Mouse (Mus musculus) stomach, embryonic 14.5 days (tissue): ENCODE data around the gene Mgmt. TPM values are rescaled to one million over a fixed set of nuclear protein-coding genes. Genes with fewer than 3 reads are reported as not detected.

Source experiments
- ATAC-seq: fragments of 200-750 bp; cut with Nextera tagmentation; 2 replicates; pipeline ENCODE4 v1.8.0; 2017; ENCODE audit warnings: low read depth, moderate TSS enrichment; ENCODE audit not compliant: insufficient number of reproducible peaks, insufficient read depth, low FRiP score
- H3K27ac ChIP-seq: fragments of 300-500 bp; sonication (generic); 2 replicates; pipeline ENCODE4 v1.5.1; 2014; ENCODE audit warnings: mild to moderate bottlenecking, low read length, moderate library complexity, mixed read lengths
- H3K27me3 ChIP-seq: fragments of 300-500 bp; sonication (generic); 2 replicates; pipeline ENCODE4 v1.6.1; 2014; ENCODE audit warnings: low read length, control low read depth, mixed read lengths; ENCODE audit not compliant: control insufficient read depth, insufficient read depth
- H3K36me3 ChIP-seq: fragments of 300-500 bp; sonication (generic); 2 replicates; pipeline ENCODE4 v1.6.1; 2014; ENCODE audit warnings: mild to moderate bottlenecking, control low read depth, low read length, moderate library complexity, mixed read lengths; ENCODE audit not compliant: control insufficient read depth, insufficient read depth
- H3K4me1 ChIP-seq: fragments of 300-500 bp; sonication (generic); 2 replicates; pipeline ENCODE4 v1.6.1; 2014; ENCODE audit warnings: low read length, control low read depth, mixed read lengths; ENCODE audit not compliant: control insufficient read depth, insufficient read depth
- H3K4me2 ChIP-seq: fragments of 300-500 bp; sonication (generic); replicated peaks from 2 replicates; pipeline ENCODE4 v1.6.1; 2014; ENCODE audit warnings: low read depth, low read length, control low read depth
- H3K4me3 ChIP-seq: fragments of 300-500 bp; sonication (generic); 2 replicates; pipeline ENCODE4 v1.5.1; 2014; ENCODE audit warnings: low read depth, low read length, control low read depth
- H3K9ac ChIP-seq: fragments of 300-500 bp; sonication (generic); replicated peaks from 2 replicates; pipeline ENCODE4 v1.6.1; 2014; ENCODE audit warnings: low read depth, mild to moderate bottlenecking, control low read depth, low read length, moderate library complexity, mixed read lengths
- H3K9me3 ChIP-seq: fragments of 300-500 bp; sonication (generic); 2 replicates; pipeline ENCODE4 v1.6.1; 2016; ENCODE audit warnings: low read depth, low read length, control low read depth; ENCODE audit not compliant: control insufficient read depth
- WGBS: fragments of 180-500 bp; shearing (Covaris S2); extraction: QIAGEN DNeasy Blood & Tissue Kit; methylation state at CpG from one replicate; pipeline ENCODE4 v1.1.7; 2014; 5-methylcytosine and 5-hydroxymethylcytosine counted together
- polyA plus RNA-seq: library from polyadenylated mRNA; unstranded; fragments of >200 nt; fragmentation: Nextera tagmentation; extraction: Ambion mirVana; gene quantifications from 2 replicates; pipeline ENCODE4 v1.2.1, GENCODE M21; 2014

Mgmt gene
- polyA plus RNA-seq, 1 experiment from 2014 or later: 10.5 TPM

GRCm38 (mm10) chr7:137010451-137010850 is 116.0 kb downstream of the Mgmt start:
- ATAC-seq: no peak
- H3K36me3 ChIP-seq: no peaks in the 10 kb centered on the region
- H3K27ac ChIP-seq: no peak overlapping the region
- H3K27me3 ChIP-seq: no peaks in the 10 kb centered on the region
- 69% methylated on average over 2 of the region's 2 CpGs for WGBS
- H3K9me3 ChIP-seq: no peaks in the 10 kb centered on the region
- no peak overlapping the region for H3K9ac ChIP-seq
- H3K4me1 ChIP-seq: peaks cover 6% of the 10 kb centered on the region; the same call in 1 of the 2 replicates
- no peak overlapping the region for H3K4me3 ChIP-seq
- H3K4me2 ChIP-seq: no peak overlapping the region

GRCm38 (mm10) chr7:137012687-137013086 is 118.3 kb downstream of the Mgmt start:
- Histone ChIP-seq H3K9me3 (no peaks in the 10 kb centered on the region), H3K4me1 (peaks cover 6% of the 10 kb centered on the region; the same call in 1 of the 2 replicates), H3K9ac (no peak overlapping the region), H3K27ac (no peak overlapping the region), H3K4me3 (no peak overlapping the region), H3K4me2 (no peak overlapping the region), H3K36me3 (no peaks in the 10 kb centered on the region), H3K27me3 (no peaks in the 10 kb centered on the region)
- ATAC-seq: no peak
- 58% methylated on average over 8 of the region's 8 CpGs for WGBS

GRCm38 (mm10) chr7:137013433-137013832 is 119.0 kb downstream of the Mgmt start:
- H3K27me3 ChIP-seq: no peaks in the 10 kb centered on the region
- ATAC-seq: no peak
- WGBS: 54% methylated on average over 3 of the region's 3 CpGs
- H3K4me3 ChIP-seq: no peak overlapping the region
- H3K4me2 ChIP-seq: no peak overlapping the region
- no peaks in the 10 kb centered on the region for H3K9me3 ChIP-seq
- H3K36me3 ChIP-seq: no peaks in the 10 kb centered on the region
- H3K4me1 ChIP-seq: peaks cover 6% of the 10 kb centered on the region; the same call in 1 of the 2 replicates
- no peak overlapping the region for H3K9ac ChIP-seq
- H3K27ac ChIP-seq: no peak overlapping the region

GRCm38 (mm10) chr7:137018614-137019013 is 124.2 kb downstream of the Mgmt start:
- H3K4me2 ChIP-seq: no peak overlapping the region
- ATAC-seq: no peak
- H3K4me3 ChIP-seq: no peak overlapping the region
- 79% methylated on average over 5 of the region's 5 CpGs for WGBS
- H3K9ac ChIP-seq: no peak overlapping the region
- H3K27ac ChIP-seq: no peak overlapping the region
- no peaks in the 10 kb centered on the region for H3K9me3 ChIP-seq
- H3K36me3 ChIP-seq: no peaks in the 10 kb centered on the region
- no peaks in the 10 kb centered on the region for H3K4me1 ChIP-seq
- H3K27me3 ChIP-seq: no peaks in the 10 kb centered on the region

GRCm38 (mm10) chr7:137020195-137020594 is 125.8 kb downstream of the Mgmt start:
- Histone ChIP-seq H3K36me3 (no peaks in the 10 kb centered on the region), H3K4me2 (no peak overlapping the region), H3K9ac (no peak overlapping the region), H3K4me3 (no peak overlapping the region), H3K9me3 (no peaks in the 10 kb centered on the region), H3K27me3 (no peaks in the 10 kb centered on the region), H3K4me1 (no peaks in the 10 kb centered on the region), H3K27ac (no peak overlapping the region)
- ATAC-seq: no peak
- WGBS: 73% methylated on average over 6 of the region's 6 CpGs

- Histone ChIP-seq H3K27me3 (no peaks in the 10 kb centered on the region), H3K4me3 (no peak overlapping the region), H3K4me2 (no peak overlapping the region), H3K27ac (no peak overlapping the region), H3K9ac (no peak overlapping the region), H3K36me3 (no peaks in the 10 kb centered on the region), H3K9me3 (peaks cover 5% of the 10 kb centered on the region; the same call in 1 of the 2 replicates), H3K4me1 (no peaks in the 10 kb centered on the region)
- no peak for ATAC-seq
- WGBS: 92% methylated on average over 4 of the region's 4 CpGs
Observed at GRCm38 (mm10) chr7:137030789-137031188, 136.4 kb downstream of the Mgmt start.

GRCm38 (mm10) chr7:137033177-137033576 is 138.8 kb downstream of the Mgmt start:
- H3K27me3 ChIP-seq: no peaks in the 10 kb centered on the region
- no peaks in the 10 kb centered on the region for H3K36me3 ChIP-seq
- no peak overlapping the region for H3K4me2 ChIP-seq
- H3K27ac ChIP-seq: no peak overlapping the region
- H3K9ac ChIP-seq: no peak overlapping the region
- ATAC-seq: no peak
- no peak overlapping the region for H3K4me3 ChIP-seq
- peaks cover 5% of the 10 kb centered on the region; the same call in 1 of the 2 replicates for H3K9me3 ChIP-seq
- WGBS: 96% methylated on average over 12 of the region's 12 CpGs
- peaks cover 6% of the 10 kb centered on the region; the same call in 1 of the 2 replicates for H3K4me1 ChIP-seq

GRCm38 (mm10) chr7:137034986-137035385 is 140.6 kb downstream of the Mgmt start:
- no peak for ATAC-seq
- no peak overlapping the region for H3K4me3 ChIP-seq
- peaks cover 5% of the 10 kb centered on the region; the same call in 1 of the 2 replicates for H3K9me3 ChIP-seq
- H3K27ac ChIP-seq: no peak overlapping the region
- no peak overlapping the region for H3K9ac ChIP-seq
- no peaks in the 10 kb centered on the region for H3K36me3 ChIP-seq
- H3K27me3 ChIP-seq: no peaks in the 10 kb centered on the region
- 96% methylated on average over 3 of the region's 3 CpGs for WGBS
- no peak overlapping the region for H3K4me2 ChIP-seq
- H3K4me1 ChIP-seq: peaks cover 12% of the 10 kb centered on the region

GRCm38 (mm10) chr7:137035916-137036315 is 141.5 kb downstream of the Mgmt start:
- no peak for ATAC-seq
- peaks cover 5% of the 10 kb centered on the region; the same call in 1 of the 2 replicates for H3K9me3 ChIP-seq

More at GRCm38 (mm10) chr7:137035916-137036315, 141.5 kb downstream of the Mgmt start:
- Histone ChIP-seq H3K4me3 (no peak overlapping the region), H3K4me1 (peaks cover 12% of the 10 kb centered on the region), H3K27ac (no peak overlapping the region), H3K4me2 (no peak overlapping the region), H3K9ac (no peak overlapping the region), H3K27me3 (no peaks in the 10 kb centered on the region), H3K36me3 (no peaks in the 10 kb centered on the region)
- WGBS: 68% methylated on average over 5 of the region's 5 CpGs
